Mouse (Mus musculus): Measurements from ENCODE around the gene Ipo7.

- no peak for TF ChIP-seq POLR2A (IDR thresholded peaks at IDR 0.05; ENCODE audit: borderline replicate concordance, extremely low read depth, insufficient read depth, insufficient read length, poor library complexity, severe bottlenecking)
- TF ChIP-seq CTCF (IDR thresholded peaks at IDR 0.05; ENCODE audit: borderline replicate concordance, extremely low read depth, insufficient read depth, insufficient read length), result no peak
Observed at GRCm38 (mm10) chr7:109975966-109976715, 41.9 kb upstream of the Ipo7 start.
